Mouse (Mus musculus): ENCODE measurements around the gene Ralgps1. TPM values are rescaled to one million over a fixed set of nuclear protein-coding genes. Genes with fewer than 3 reads are reported as not detected.

Ralgps1 gene
- polyA plus RNA-seq, 1 experiment, result 4.5 TPM

- no peaks in the 10 kb centered on the region for H3K36me3 ChIP-seq (ENCODE audit: control insufficient read depth, insufficient read depth, low read length)
- no peak for DNase-seq (ENCODE audit: low read depth in 1 of 2, low spot score in 2 of 2)
- 75% methylated on average over 2 of the region's 2 CpGs for WGBS
- H3K4me3 ChIP-seq (ENCODE audit: extremely low read depth, insufficient read depth, insufficient read length), result no peak overlapping the region
- no peaks in the 10 kb centered on the region for H3K4me1 ChIP-seq (ENCODE audit: control insufficient read depth, insufficient read depth, insufficient read length)
- H3K27me3 ChIP-seq (ENCODE audit: control insufficient read depth, insufficient read depth, low read length), result no peaks in the 10 kb centered on the region
- no peak for TF ChIP-seq POLR2A (IDR thresholded peaks at IDR 0.05; ENCODE audit: low read depth, low read length)
- no peak for TF ChIP-seq CTCF (IDR thresholded peaks at IDR 0.05; ENCODE audit: extremely low read depth, insufficient read depth, insufficient read length, insufficient replicate concordance)
- H3K27ac ChIP-seq (ENCODE audit: insufficient read depth, low read length), result no peak overlapping the region
Measured at GRCm38 (mm10) chr2:33292057-33292456, 79.2 kb downstream of the Ralgps1 start.

DNA sequence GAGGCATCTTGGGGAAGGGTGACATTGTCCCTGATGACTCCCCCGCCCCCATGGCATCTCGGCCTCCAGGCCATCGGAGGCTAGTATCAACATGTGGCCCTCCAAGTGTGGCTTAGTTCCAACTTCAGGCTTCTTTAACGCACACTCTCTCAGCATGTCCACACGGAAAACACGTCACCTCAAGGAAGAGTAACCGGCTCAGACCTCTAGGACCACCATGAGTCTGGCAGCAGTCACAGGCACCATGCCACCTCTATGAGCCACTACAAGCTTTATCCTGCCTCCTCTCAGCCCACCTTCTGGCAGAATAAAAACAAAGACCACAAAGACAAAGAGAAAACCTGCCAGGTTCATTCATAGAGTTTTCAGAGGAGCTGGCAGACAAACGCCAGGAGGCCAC is 80.8 kb downstream of the Ralgps1 start:
- H3K4me1 ChIP-seq (ENCODE audit: control insufficient read depth, insufficient read depth, insufficient read length), result no peaks in the 10 kb centered on the region
- WGBS, result 88% methylated on average over 8 of the region's 8 CpGs
- H3K27me3 ChIP-seq (ENCODE audit: control insufficient read depth, insufficient read depth, low read length), result no peaks in the 10 kb centered on the region
- H3K27ac ChIP-seq (ENCODE audit: insufficient read depth, low read length), result no peak overlapping the region
- H3K36me3 ChIP-seq (ENCODE audit: control insufficient read depth, insufficient read depth, low read length), result no peaks in the 10 kb centered on the region
- H3K4me3 ChIP-seq (ENCODE audit: extremely low read depth, insufficient read depth, insufficient read length), result no peak overlapping the region
- TF ChIP-seq CTCF (IDR thresholded peaks at IDR 0.05; ENCODE audit: extremely low read depth, insufficient read depth, insufficient read length, insufficient replicate concordance) (no peak), POLR2A (IDR thresholded peaks at IDR 0.05; ENCODE audit: low read depth, low read length) (no peak)
- DNase-seq (ENCODE audit: low read depth in 1 of 2, low spot score in 2 of 2), result no peak

GRCm38 (mm10) chr2:33288837-33289236 is 82.4 kb downstream of the Ralgps1 start:
- no peak overlapping the region for H3K27ac ChIP-seq (ENCODE audit: insufficient read depth, low read length)
- TF ChIP-seq CTCF (IDR thresholded peaks at IDR 0.05; ENCODE audit: extremely low read depth, insufficient read depth, insufficient read length, insufficient replicate concordance), result no peak
- no peak for TF ChIP-seq POLR2A (IDR thresholded peaks at IDR 0.05; ENCODE audit: low read depth, low read length)
- 90% methylated on average over 5 of the region's 5 CpGs for WGBS
- H3K4me3 ChIP-seq (ENCODE audit: extremely low read depth, insufficient read depth, insufficient read length), result no peak overlapping the region
- no peaks in the 10 kb centered on the region for H3K27me3 ChIP-seq (ENCODE audit: control insufficient read depth, insufficient read depth, low read length)
- H3K36me3 ChIP-seq (ENCODE audit: control insufficient read depth, insufficient read depth, low read length), result no peaks in the 10 kb centered on the region
- H3K4me1 ChIP-seq (ENCODE audit: control insufficient read depth, insufficient read depth, insufficient read length), result no peaks in the 10 kb centered on the region
- DNase-seq (ENCODE audit: low read depth in 1 of 2, low spot score in 2 of 2), result no peak

- Histone ChIP-seq H3K36me3 (ENCODE audit: control insufficient read depth, insufficient read depth, low read length) (no peaks in the 10 kb centered on the region), H3K4me1 (ENCODE audit: control insufficient read depth, insufficient read depth, insufficient read length) (no peaks in the 10 kb centered on the region), H3K4me3 (ENCODE audit: extremely low read depth, insufficient read depth, insufficient read length) (no peak overlapping the region), H3K27me3 (ENCODE audit: control insufficient read depth, insufficient read depth, low read length) (no peaks in the 10 kb centered on the region), H3K27ac (ENCODE audit: insufficient read depth, low read length) (no peak overlapping the region)
- TF ChIP-seq CTCF (IDR thresholded peaks at IDR 0.05; ENCODE audit: extremely low read depth, insufficient read depth, insufficient read length, insufficient replicate concordance) (no peak), POLR2A (IDR thresholded peaks at IDR 0.05; ENCODE audit: low read depth, low read length) (no peak)
- no peak for DNase-seq (ENCODE audit: low read depth in 1 of 2, low spot score in 2 of 2)
- 74% methylated on average over 2 of the region's 2 CpGs for WGBS
Measured at GRCm38 (mm10) chr2:33283674-33284073, 87.6 kb downstream of the Ralgps1 start.

GRCm38 (mm10) chr2:33282877-33283276 is 88.4 kb downstream of the Ralgps1 start:
- 80% methylated on average over 4 of the region's 4 CpGs for WGBS

DNA sequence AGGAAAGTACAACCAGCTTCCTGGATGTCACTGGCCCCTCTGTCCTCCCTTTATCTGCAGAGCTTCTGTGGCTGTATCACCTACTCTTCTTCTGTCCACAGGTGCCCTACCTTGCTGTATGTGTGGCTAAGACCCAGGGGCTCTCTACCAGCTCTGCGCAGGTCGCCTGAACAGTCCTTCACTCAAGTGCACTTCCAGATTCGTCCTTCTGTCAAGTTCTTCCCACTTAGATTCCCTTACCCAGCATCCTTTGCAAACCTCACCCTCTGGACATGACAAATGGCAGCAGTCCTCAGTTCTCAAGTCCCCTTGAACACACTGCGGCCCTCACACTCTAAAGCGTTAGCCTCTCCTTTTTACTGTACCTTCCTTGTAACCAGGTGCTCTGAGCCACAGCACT is 89.5 kb downstream of the Ralgps1 start:
- TF ChIP-seq POLR2A (IDR thresholded peaks at IDR 0.05; ENCODE audit: low read depth, low read length) (no peak), CTCF (IDR thresholded peaks at IDR 0.05; ENCODE audit: extremely low read depth, insufficient read depth, insufficient read length, insufficient replicate concordance) (no peak)
- H3K4me3 ChIP-seq (ENCODE audit: extremely low read depth, insufficient read depth, insufficient read length), result no peak overlapping the region
- H3K36me3 ChIP-seq (ENCODE audit: control insufficient read depth, insufficient read depth, low read length), result no peaks in the 10 kb centered on the region
- DNase-seq (ENCODE audit: low read depth in 1 of 2, low spot score in 2 of 2), result no peak
- H3K27ac ChIP-seq (ENCODE audit: insufficient read depth, low read length), result no peak overlapping the region
- 93% methylated on average over 5 of the region's 5 CpGs for WGBS
- H3K27me3 ChIP-seq (ENCODE audit: control insufficient read depth, insufficient read depth, low read length), result no peaks in the 10 kb centered on the region
- no peaks in the 10 kb centered on the region for H3K4me1 ChIP-seq (ENCODE audit: control insufficient read depth, insufficient read depth, insufficient read length)

More at GRCm38 (mm10) chr2:33282877-33283276, 88.4 kb downstream of the Ralgps1 start:
- Histone ChIP-seq H3K36me3 (ENCODE audit: control insufficient read depth, insufficient read depth, low read length) (no peaks in the 10 kb centered on the region), H3K4me3 (ENCODE audit: extremely low read depth, insufficient read depth, insufficient read length) (no peak overlapping the region), H3K4me1 (ENCODE audit: control insufficient read depth, insufficient read depth, insufficient read length) (no peaks in the 10 kb centered on the region), H3K27me3 (ENCODE audit: control insufficient read depth, insufficient read depth, low read length) (no peaks in the 10 kb centered on the region), H3K27ac (ENCODE audit: insufficient read depth, low read length) (no peak overlapping the region)
- DNase-seq (ENCODE audit: low read depth in 1 of 2, low spot score in 2 of 2), result no peak
- no peak for TF ChIP-seq CTCF (IDR thresholded peaks at IDR 0.05; ENCODE audit: extremely low read depth, insufficient read depth, insufficient read length, insufficient replicate concordance)
- no peak for TF ChIP-seq POLR2A (IDR thresholded peaks at IDR 0.05; ENCODE audit: low read depth, low read length)

DNA sequence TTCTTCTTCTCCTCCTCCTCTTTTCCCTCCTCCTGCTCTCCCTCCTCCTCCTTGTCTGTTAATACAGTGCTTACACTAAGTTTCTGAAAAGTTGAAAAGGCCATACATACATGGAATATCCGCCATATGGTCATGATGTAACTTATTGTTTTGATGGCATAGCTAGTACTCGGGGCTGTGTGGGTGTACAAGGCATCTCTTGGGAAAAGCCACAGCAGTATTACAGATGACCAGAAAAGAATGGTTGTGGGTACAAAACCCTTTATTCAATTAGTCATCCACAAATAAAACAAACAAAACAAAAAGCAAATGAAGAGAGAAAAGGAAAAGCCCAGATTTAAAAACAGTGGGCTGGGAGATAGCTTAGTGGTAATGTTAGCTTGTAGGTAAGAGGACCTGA is 90.8 kb downstream of the Ralgps1 start:
- Histone ChIP-seq H3K36me3 (ENCODE audit: control insufficient read depth, insufficient read depth, low read length) (no peaks in the 10 kb centered on the region), H3K4me1 (ENCODE audit: control insufficient read depth, insufficient read depth, insufficient read length) (no peaks in the 10 kb centered on the region), H3K27ac (ENCODE audit: insufficient read depth, low read length) (no peak overlapping the region), H3K4me3 (ENCODE audit: extremely low read depth, insufficient read depth, insufficient read length) (no peak overlapping the region), H3K27me3 (ENCODE audit: control insufficient read depth, insufficient read depth, low read length) (no peaks in the 10 kb centered on the region)
- 84% methylated on average over 2 of the region's 2 CpGs for WGBS
- DNase-seq (ENCODE audit: low read depth in 1 of 2, low spot score in 2 of 2), result no peak
- TF ChIP-seq POLR2A (IDR thresholded peaks at IDR 0.05; ENCODE audit: low read depth, low read length) (no peak), CTCF (IDR thresholded peaks at IDR 0.05; ENCODE audit: extremely low read depth, insufficient read depth, insufficient read length, insufficient replicate concordance) (no peak)

Measured in spleen, adult 2 months (tissue).